In the genomic region with DNA sequence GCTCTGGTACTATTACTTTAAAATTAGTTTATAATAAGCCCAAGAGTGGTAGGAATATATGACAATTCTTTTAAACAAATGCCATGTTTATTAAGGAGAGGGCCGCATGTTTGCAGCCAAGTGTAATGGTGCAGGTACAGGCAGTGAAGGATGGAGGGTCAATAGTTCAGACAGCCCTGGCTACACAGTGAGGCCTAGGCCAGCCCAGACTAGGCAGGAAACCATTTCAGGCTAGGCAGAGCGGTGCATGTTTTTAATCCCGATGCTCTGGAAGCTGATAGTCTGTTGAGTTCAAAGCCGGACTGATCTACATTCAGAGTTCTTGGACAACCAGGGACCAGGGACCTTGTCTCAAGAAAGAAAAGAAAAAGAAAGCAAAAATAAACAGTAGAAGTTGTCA, we compare ENCODE assay signal across 11 mouse cellular contexts. TPM values are rescaled to one million over a fixed set of nuclear protein-coding genes. Genes with fewer than 3 reads are reported as not detected.
A peak's percentile ranks its signal among the peaks of the same experiment; 100 is the strongest.
DNase-seq lines count a peak whose midpoint lies in the region; ATAC-seq and TF ChIP-seq lines count a peak whose summit lies in the region.
"Had no signal": no experiment of that assay in that cellular context is flagged by ENCODE, and none has a peak within 500 bp of the region (broad histone marks: within the 10 kb centered on the region; RNA-seq: fewer than 3 reads in every experiment).

No protein-coding gene starts in this region.

- peak overlapping the region; percentile 87 for H3K27ac ChIP-seq in heart, embryonic 13.5 days (replicated peaks)
- no peak overlapping the region for H3K27ac ChIP-seq in liver, adult 2 months (replicated peaks; ENCODE audit: insufficient read depth, low read depth, low read length)
- peak overlapping the region; percentile 85 for H3K27ac ChIP-seq in embryonic facial prominence, embryonic 13.5 days

- H3K27me3 ChIP-seq in heart, embryonic 13.5 days (replicated peaks) = no peaks in the 10 kb centered on the region
- no peaks in the 10 kb centered on the region for H3K27me3 ChIP-seq in liver, adult 2 months (ENCODE audit: control insufficient read depth, insufficient read depth, low read length)
- no peaks in the 10 kb centered on the region for H3K27me3 ChIP-seq in embryonic facial prominence, embryonic 13.5 days
- no peaks in the 10 kb centered on the region for H3K27me3 ChIP-seq in myocyte (ENCODE audit: control insufficient read depth, insufficient read depth, insufficient read length)
- H3K27me3 ChIP-seq: Patski had no signal

- WGBS in heart, embryonic 13.5 days = 31% methylated on average over 4 of the region's 4 CpGs
- WGBS in liver, adult 2 months = 55% methylated on average over 4 of the region's 4 CpGs
- 33% methylated on average over 4 of the region's 4 CpGs for WGBS in embryonic facial prominence, embryonic 13.5 days

- H3K36me3 ChIP-seq in heart, embryonic 13.5 days = peaks cover 89% of the 10 kb centered on the region
- no peaks in the 10 kb centered on the region for H3K36me3 ChIP-seq in liver, adult 2 months (ENCODE audit: control insufficient read depth, insufficient read depth, low read length)
- H3K36me3 ChIP-seq in embryonic facial prominence, embryonic 13.5 days = peaks cover 20% of the 10 kb centered on the region
- H3K36me3 ChIP-seq in myocyte (ENCODE audit: control insufficient read depth, insufficient read depth) = no peaks in the 10 kb centered on the region

- no peaks in the 10 kb centered on the region for H3K9me3 ChIP-seq in heart, embryonic 13.5 days
- H3K9me3 ChIP-seq in embryonic facial prominence, embryonic 13.5 days = no peaks in the 10 kb centered on the region

- H3K4me3 ChIP-seq in heart, embryonic 13.5 days = peak overlapping the region; percentile 4; the same call in 1 of the 2 replicates
- H3K4me3 ChIP-seq in liver, adult 2 months (ENCODE audit: insufficient read depth, low read depth, low read length) = no peak overlapping the region
- H3K4me3 ChIP-seq in embryonic facial prominence, embryonic 13.5 days = no peak overlapping the region
- no peak overlapping the region for H3K4me3 ChIP-seq in myocyte

- peaks cover 24% of the 10 kb centered on the region; the same call in 1 of the 2 replicates for H3K79me2 ChIP-seq in liver, adult 2 months (ENCODE audit: control insufficient read depth, insufficient read depth, low read length)
- no peaks in the 10 kb centered on the region for H3K79me2 ChIP-seq in myocyte (ENCODE audit: control insufficient read depth, insufficient read depth)

- no peak for ATAC-seq in heart, embryonic 13.5 days (ENCODE audit: extremely low read depth, insufficient number of reproducible peaks, low FRiP score, low TSS enrichment)
- no peak for ATAC-seq in embryonic facial prominence, embryonic 13.5 days (ENCODE audit: insufficient number of reproducible peaks, insufficient read depth, low FRiP score, low TSS enrichment, low read depth)
- ATAC-seq: Patski had no signal

- DNase-seq in heart, adult 11 months = no peak
- peak; percentile 50 for DNase-seq in liver, adult 2 months (ENCODE audit: extremely low read depth, low read depth, low spot score)
- DNase-seq in liver = no peak
- no peak for DNase-seq in cerebellum, adult 11-12 months
- no peak for DNase-seq in frontal cortex, postnatal 14 days (ENCODE audit: low spot score in 2 of 2)
- DNase-seq: adrenal gland, postnatal 25 days; lung, postnatal 10 days had no signal

- peaks cover 97% of the 10 kb centered on the region for H3K4me1 ChIP-seq in heart, embryonic 13.5 days
- 0 out of 2 replicates have a peak, but pooled peaks cover 4% of the 10 kb centered on the region for H3K4me1 ChIP-seq in liver, adult 2 months (ENCODE audit: control insufficient read depth, insufficient read depth, low read length)
- H3K4me1 ChIP-seq in embryonic facial prominence, embryonic 13.5 days = peaks cover 78% of the 10 kb centered on the region

- TF ChIP-seq CTCF in liver, adult 2 months (IDR thresholded peaks at IDR 0.05; ENCODE audit: low read depth, low read length) = no peak

- TF ChIP-seq POLR2A in liver, adult 2 months (IDR thresholded peaks at IDR 0.05; ENCODE audit: extremely low read depth, insufficient read depth, low read length) = no peak
- TF ChIP-seq POLR2A in myocyte (IDR thresholded peaks at IDR 0.05; ENCODE audit: insufficient read length, low read depth) = no peak

- H3K4me2 ChIP-seq in heart, embryonic 13.5 days = peak overlapping the region; percentile 76
- no peak overlapping the region for H3K4me2 ChIP-seq in embryonic facial prominence, embryonic 13.5 days
- H3K4me2 ChIP-seq in myocyte (ENCODE audit: low read depth) = peak overlapping the region; percentile 82

- peak overlapping the region; percentile 75 for H3K9ac ChIP-seq in heart, embryonic 13.5 days
- H3K9ac ChIP-seq in liver, adult 2 months (ENCODE audit: low read depth, low read length) = no peak overlapping the region
- no peak overlapping the region for H3K9ac ChIP-seq in embryonic facial prominence, embryonic 13.5 days

- no peak overlapping the region for H3ac ChIP-seq in myocyte (ENCODE audit: control insufficient read depth, insufficient read length)

TF ChIP-seq in myocyte, 11 proteins besides CTCF, POLR2A, EP300 and RAD21:
- TF ChIP-seq CEBPB (IDR thresholded peaks at IDR 0.05; ENCODE audit: insufficient read depth, poor library complexity, severe bottlenecking) (no peak), MYOD1 (IDR thresholded peaks at IDR 0.05; ENCODE audit: control insufficient read depth in 1 of 3, insufficient read length in 2 of 3, low read depth in 2 of 3) (no peak), SRF (IDR thresholded peaks at IDR 0.05; ENCODE audit: control insufficient read depth, insufficient read length, low read depth) (no peak), TCF12 (IDR thresholded peaks at IDR 0.05; ENCODE audit: insufficient read depth, poor library complexity, severe bottlenecking) (no peak), E2F4 (IDR thresholded peaks at IDR 0.05; ENCODE audit: insufficient read depth) (no peak)

RNA-seq across cellular contexts. Expression of gene Igf2r, which starts 17.8 kb away (rescaled TPM):
- polyA plus RNA-seq in heart, embryonic 13.5 days (2015; fragmentation: Nextera tagmentation; extraction: Ambion mirVana) = 142 and 143 TPM in 2 replicates
- 22.3 and 26.6 TPM in 2 replicates for total RNA-seq in liver, adult 2 months (2014; rRNA removed)
- polyA plus RNA-seq in liver, adult 2 months (2012; rRNA removed) = 8.0 and 8.7 TPM in 2 replicates
- 27.9 and 35.4 TPM in 2 replicates for polyA plus RNA-seq in embryonic facial prominence, embryonic 13.5 days (2015; fragmentation: Nextera tagmentation; extraction: Ambion mirVana)
- polyA plus RNA-seq in myocyte (2012; fragmentation: generic; extraction: Trizol) = 21.6 TPM
